Mouse (Mus musculus): ENCODE data around the gene Gm21915. TPM values are rescaled to one million over a fixed set of nuclear protein-coding genes. Genes with fewer than 3 reads are reported as not detected.

The Gm21915 gene
- polyA plus RNA-seq, 1 experiment, result not detected

Other genes starting within 250 kb of the Gm21915 start
- gene Gramd1b, start 139.2 kb upstream of the Gm21915 start, polyA plus RNA-seq (2012; ENCODE audit: insufficient read depth, insufficient read length, missing spikeins), result 2.9 and 5.4 TPM in 2 replicates
- gene Clmp, start 15.3 kb downstream of the Gm21915 start, polyA plus RNA-seq (2012; ENCODE audit: insufficient read depth, insufficient read length, missing spikeins), result 2.9 and 7.2 TPM in 2 replicates
- gene Hspa8, start 130.4 kb downstream of the Gm21915 start, polyA plus RNA-seq (2012; ENCODE audit: insufficient read depth, insufficient read length, missing spikeins), result 688 and 2,704 TPM in 2 replicates
- gene Bsx, start 203.5 kb downstream of the Gm21915 start, polyA plus RNA-seq (2012; ENCODE audit: insufficient read depth, insufficient read length, missing spikeins), result not detected in 2 replicates